Mouse (Mus musculus) kidney, adult 9 months (tissue): ENCODE results near the gene Lcn8.

Experiments used
- DNase-seq: peaks from one replicate; pipeline ENCODE4 v3.0.0; 2022

Gene Lcn8

DNA sequence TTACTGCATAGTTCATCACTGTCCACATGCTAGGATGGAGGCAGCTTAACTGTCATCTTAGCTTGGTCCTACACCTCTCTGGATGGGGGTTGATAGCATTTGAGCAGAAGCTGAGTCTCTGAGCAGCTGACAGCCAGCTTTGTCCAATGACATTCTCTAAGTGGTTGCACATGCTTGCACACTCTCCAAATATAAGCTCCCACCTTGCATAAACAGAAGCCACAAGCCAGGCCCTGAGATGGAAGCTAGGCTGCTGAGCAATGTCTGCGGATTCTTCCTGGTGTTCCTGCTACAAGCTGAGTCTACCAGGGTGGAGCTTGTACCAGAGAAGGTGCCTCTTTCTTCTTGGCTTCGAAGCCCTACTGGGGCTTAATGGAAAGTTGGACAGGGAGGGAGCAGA is at the start of gene Lcn8:
TSS of gene Lcn8 (plus strand) at position 219 of the 400 bp plus-strand sequence.
- DNase-seq = no peak

DNA sequence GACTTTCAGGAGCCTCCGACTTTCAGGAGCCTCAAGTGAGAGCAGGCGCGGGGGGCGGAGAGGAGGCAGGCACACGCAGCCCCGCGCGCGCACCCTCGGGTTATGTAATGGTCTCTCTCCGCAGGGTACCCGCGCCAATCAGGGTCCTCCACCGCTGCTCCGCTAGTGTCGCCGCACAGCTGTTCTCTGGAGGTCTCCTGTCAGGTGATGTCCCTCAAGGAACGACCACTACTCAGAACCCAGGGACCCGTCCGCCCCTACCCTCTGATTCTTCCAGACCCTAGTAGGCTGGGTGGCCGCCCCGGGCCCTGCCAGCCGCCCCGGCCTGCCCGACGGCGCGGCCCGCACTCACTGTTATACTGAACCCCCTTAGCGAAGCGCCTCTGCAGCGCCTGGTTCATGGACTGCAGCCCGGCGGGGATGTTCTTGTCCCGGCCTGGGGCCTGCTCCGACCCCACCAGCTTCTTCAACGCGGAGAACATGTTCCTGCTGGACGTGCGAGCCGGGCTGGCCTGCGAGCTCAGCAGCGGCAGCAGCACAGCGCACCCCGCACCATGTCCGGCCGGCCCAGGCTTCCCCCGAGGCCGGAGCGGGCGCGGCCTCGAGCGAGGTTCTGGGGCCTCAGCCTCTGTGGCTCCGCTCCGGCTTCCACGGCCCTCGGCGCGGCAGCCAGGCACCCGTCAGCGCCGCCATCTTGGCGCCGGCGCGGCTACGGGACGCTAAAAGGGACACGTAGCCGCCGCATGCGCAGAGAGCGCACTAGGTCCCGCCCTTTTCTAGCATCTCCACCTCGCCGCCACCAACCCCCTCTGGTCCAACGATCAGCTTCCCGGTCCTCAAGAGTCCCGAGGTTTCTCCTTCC is 44.9 kb upstream of the Lcn8 start, which contains the start of gene Rabl6:
TSS of gene Rabl6 (minus strand) at position 761 of the 862 bp plus-strand sequence.
- peak; percentile 91 for DNase-seq

DNA sequence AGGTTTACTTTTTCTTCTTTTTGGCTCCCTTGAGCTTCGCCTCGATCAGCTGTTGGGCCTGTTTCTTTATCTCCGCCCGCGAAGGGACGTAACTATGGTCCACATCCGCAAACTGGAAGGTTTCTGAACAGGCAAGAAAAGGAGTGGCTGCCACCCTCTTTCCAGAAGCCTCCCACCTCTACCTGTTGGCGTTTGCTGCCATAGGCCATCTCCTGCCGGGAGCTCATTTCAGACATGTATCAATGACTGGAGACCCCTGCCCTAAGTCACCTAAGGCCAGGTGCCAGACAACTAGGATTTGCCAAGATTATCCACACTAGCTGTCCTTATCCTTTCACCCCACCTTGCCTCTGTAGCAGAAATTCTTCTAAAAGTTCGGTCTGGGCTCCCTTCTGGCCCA is 44.2 kb upstream of the Lcn8 start:
- DNase-seq = no peak

DNA sequence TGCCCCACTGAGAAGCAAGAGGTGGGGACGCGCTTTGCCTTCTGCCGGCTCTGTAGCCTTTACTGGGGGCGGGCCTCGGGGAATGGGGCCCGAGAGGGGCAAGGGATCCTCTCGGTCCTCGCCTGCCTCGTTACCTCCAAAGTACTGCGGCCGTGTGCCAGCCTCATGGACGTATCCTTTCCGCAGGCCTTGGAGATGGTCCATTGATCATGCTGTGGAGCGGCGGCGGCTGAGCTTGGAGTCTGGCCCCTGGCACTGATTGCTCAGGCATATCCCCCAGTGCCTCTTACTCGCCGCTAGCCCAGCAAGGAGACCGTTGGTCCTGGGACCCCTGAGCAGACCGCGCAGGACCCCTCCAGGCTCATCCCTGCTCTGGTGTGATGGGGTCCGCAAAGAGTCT is 36.5 kb upstream of the Lcn8 start:
- DNase-seq = no peak

DNA sequence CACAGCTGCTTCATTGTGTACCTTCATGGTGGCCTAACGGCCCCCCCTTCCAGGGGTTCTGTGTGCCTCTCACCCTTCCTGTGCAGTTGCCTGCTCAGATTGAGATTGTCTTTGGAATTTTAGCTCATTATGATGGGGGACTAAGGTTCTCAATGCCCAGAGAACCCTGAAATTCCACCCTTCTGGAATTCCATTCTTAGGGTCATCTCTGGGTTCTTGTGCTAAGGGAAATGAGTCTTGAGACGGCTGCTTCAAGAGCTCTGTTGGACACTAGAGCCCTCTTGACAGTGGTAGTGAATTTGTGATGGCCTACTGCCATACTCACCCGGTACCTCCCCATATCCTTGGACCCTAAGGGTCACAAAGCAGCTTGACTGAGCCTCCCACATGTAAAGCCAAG is 35.3 kb upstream of the Lcn8 start, which contains the start of gene Ccdc183:
TSS of gene Ccdc183 (minus strand) at position 101 of the 400 bp plus-strand sequence.
- DNase-seq = no peak

DNA sequence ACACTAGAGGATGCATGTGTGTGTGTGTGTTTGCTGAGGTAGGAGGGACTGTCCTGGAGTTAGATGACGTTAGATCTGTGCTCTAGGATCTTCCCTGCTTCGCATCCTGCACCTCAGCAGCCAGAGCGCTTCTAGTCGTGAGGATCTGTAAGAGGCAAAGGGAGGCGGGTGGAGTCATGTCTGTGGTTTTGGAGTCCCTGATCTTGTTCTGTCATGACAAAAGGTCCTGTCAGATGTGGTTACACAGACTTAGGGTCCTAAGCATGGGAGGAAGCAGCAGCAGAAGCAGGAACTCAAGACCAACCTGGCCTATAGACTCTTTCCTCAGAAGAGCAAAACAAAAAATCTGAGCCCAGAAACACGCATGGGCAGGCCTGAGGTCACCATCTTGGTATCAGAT is 32.5 kb upstream of the Lcn8 start:
- no peak for DNase-seq

DNA sequence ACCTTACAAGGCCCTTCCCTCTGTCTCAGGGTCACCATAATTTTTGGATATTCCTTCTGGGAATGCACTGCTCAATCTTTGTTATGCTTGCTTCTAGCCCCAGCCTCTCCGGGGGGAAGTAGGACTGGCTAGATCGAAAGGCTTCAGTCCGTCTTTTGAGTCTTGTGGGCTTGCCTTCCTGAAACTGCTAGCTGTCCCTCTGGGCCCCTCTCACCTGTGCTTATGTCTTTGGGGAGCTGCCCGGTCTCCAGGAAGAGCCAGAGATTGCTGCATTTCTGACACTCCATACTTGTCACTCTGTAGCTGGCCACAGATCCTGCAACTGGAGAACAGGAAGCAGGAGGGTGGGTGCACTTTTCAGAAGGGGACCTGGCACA is 32.1 kb upstream of the Lcn8 start:
- DNase-seq = no peak

DNA sequence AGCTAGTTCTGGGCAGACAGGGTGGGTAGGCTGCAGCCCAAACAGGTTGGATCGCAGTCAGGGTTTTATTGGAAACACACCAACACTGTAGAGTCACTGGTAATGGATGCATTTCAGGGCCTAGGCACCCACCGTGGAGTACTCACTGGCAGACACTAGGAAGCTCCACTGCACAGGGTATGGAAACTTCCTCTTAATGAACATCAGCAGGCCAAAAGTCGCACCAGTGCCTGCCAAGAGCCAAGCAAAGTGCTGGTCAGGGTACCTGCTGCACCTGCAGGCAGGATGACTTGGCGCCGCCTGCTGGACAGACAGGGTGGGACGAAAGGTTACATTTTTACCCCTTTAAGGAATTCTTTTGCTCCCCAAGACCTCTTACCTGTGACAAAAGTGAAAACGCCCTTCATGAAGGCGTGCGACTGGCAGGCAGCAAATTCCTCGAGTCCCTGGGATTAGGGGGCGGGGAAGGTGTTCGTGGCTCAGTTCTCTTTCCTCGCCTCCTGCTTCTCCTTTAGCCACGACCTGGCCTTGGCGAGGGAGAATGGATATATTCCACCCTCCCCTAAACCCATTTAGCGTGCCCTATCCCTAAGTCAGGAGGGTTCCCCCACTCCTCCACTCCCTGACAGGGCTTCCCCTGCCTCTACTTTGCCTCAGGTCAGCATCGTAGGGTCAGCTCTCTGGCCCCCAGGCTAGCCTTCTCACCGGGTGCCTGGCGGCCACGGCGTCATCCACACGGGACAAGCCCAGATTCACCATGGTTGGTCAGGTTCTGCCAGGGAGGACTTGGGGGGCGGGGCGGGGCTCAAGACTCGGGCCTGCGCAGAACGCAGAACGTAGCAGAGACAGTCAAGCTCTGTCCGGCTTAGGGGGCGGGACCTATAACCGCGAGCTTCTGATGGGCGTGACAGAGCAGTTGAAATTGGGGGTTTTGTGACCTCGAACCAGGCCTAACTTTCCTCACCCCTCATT is 31.4 kb upstream of the Lcn8 start, which contains the start of gene Tmem141:
TSS of gene Tmem141 (minus strand) at position 777 of the 972 bp plus-strand sequence.
- peak; percentile 94 for DNase-seq

DNA sequence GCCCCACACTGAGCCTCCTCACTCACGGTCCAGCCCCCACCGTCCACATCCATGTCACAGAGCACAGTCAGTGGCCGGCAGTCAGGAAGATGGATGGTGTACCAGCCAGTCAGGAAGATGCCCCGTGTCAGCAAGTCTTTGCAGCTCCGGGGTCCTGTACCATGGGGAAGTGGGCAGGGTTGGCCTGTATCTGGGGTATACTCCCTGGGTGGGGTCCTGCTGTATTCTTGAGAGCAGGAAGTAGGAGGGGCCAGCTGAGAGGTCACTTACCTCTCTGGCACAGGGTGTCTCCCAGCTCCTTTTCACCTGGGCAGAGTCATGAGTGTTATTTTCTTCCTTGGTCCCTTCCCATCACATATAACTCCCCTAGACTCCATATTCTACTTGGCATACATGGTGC is 26.9 kb upstream of the Lcn8 start:
- no peak for DNase-seq

DNA sequence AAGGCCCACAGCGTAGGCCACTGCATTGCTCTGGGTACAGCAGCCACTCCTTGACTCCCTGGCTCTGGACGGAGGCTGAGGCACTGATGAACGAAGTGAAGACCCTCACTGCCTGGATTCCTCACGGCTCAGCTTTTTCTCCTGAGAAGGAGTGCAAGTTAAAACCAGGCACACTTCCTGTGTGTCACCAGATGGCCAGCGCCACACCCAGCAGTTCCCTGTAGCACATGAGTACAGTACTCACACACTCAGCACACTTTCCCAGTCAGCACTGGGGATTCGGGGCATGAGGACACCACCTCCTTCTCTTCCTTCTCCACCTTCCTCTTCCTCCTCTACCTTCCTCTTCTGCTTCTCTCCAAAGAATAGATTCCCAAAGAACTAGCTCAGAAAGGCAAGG is 25.1 kb upstream of the Lcn8 start, which contains the start of gene Fcna:
TSS of gene Fcna (minus strand) at position 220 of the 400 bp plus-strand sequence.
- no peak for DNase-seq

DNA sequence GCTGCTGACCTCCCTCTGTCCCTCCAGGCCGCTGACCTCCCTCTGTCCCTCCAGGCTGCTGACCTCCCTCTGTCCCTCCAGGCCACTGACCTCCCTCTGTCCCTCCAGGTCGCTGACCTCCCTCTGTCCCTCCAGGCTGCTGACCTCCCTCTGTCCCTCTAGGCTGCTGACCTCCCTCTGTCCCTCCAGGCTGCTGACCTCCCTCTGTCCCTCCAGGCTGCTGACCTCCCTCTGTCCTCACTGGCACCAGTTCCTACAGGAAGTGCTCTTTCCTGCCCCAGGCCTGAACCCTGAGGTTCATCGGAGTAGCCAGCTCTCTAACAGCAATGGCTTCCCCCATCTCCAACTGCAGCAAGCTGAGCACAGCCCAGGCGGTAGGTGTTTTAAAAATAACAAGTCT is 24.2 kb upstream of the Lcn8 start:
- DNase-seq = peak; percentile 53

DNA sequence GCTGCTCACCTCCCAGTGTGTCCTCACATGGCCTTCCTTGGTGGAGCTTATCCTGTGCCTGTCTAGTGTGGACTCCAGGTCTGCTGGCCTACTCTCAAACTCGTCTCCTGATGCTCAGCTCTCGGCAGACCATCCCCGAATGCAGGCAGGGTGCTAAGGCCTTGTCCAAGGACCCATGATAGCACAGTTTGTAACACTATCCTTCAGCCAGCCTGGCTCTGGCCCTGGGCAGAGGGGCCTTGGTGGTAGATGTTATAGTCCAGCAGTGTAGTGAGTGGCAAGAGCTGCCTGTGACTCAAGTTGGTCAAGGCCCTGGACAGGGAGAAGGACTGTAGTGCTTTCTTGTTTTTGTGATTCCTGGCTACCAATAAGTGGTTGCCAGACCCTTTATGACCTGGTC is 19.3 kb upstream of the Lcn8 start:
- no peak for DNase-seq

DNA sequence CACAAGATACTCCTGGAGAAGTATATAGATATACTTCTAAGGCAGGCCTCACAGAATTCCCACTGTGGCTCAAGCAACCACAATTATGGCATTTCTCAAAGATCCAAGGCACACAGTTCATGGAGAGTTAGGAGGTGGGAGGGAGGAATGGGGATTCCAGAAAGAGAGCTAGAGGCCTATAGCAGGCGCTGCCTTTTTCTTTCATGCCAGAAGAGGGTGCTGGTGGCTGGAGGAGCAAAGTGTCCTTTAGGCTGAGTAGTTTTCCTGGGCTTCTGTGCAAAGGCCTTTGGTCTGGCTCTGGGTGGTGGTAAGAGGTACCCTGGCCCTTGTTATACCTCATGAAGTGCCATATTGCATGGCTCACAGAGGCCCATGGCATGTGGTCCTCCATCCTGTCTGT is 18.9 kb upstream of the Lcn8 start:
- no peak for DNase-seq

DNA sequence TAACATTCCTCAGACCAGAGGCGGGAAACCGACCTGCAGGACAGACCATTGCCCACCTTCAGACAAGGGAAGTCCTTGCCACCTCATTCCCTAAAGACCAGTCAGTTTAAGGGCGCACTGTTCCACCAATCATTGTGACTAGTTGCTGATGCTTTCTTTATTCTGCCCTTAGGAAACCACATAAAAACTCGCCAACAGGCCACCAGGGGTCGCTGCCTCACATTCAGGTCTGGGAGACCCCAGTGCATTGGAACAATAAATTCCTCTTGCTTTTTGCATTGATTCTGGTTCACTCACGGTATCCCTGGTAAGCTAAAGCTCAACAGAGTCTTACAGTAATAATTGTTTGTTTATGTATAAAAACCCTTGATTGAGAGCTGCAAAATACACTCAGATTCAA is 13.0 kb upstream of the Lcn8 start:
- peak; percentile 31 for DNase-seq

DNA sequence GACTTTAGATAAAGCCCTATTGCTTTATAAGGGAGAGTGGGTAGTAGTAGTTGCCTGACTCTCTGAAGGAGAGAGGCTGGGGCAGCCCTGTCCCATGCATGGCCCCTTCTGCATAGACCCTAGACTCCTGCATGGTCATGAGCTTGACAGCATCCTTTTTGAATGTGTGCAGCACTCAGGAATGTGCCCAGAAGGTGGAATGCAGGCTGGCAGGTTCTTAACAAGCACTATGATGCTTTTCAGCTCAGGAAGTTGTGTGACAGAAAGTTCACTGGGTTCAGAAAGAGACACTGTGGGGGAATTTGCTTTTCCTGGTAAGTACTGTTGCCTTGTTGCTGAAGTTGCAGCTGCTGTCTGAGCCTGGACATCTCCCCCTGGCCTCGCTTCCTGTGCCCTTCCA is 1.6 kb downstream of the Lcn8 start:
- no peak for DNase-seq

DNA sequence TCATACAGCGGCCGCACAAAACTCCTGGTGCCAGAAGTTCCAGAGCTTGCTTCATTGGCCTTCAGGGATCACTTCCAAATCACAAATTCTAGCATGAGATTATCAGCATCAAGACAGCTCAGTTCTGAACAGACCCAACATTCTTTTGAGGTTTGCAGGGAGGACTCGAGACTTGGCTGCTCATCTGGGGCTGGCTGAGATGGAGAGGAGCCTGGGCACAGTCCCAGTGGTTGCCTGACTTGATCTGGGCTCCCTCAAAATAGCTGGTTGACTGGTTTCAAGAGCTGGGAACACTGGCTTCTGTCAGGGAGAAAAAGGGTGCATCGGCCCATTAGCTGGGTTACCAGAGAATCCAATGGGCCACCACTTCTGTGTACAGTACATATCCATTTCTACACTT is 3.8 kb downstream of the Lcn8 start:
- DNase-seq = no peak

DNA sequence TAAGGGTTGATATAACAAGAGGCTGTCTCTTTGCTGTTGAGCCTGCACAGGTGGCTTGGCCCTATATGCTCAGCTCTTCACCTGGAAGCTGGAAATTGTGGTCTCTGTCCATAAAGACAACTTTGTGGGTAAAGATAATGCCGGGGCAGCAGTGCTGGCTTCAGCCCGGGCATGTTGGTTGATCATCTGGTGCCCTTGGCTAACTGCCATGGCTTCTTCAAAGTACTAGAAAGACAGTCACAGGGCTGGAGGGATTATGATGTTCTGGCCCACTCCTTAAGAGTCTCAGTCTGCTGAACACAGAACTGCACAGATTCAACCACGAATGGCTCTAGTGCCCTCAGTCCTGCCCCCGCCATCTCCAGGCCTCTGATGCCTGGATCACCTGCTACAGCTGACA is 4.3 kb downstream of the Lcn8 start:
- DNase-seq = no peak

DNA sequence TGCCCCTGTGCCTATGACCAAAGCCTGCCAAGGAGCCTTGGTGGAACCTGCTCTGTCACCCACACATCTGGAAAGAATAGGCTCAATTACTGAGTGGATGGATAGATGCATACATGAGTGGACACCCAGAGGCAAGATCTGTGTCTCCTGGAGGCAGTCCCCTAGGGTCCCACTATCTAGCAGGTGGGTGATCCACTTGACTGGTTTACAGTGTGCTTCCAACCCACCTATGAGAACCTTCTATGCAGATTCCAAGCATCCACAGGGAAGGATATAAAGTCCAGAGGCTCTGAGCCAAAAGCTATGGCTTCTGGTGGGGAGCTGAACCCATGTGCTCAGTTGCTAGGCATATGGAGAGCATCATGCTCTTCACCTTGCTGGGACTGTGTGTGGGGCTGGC is 4.7 kb downstream of the Lcn8 start, which contains the start of gene Lcn5:
TSS of gene Lcn5 (plus strand) at position 301 of the 400 bp plus-strand sequence.
- no peak for DNase-seq

DNA sequence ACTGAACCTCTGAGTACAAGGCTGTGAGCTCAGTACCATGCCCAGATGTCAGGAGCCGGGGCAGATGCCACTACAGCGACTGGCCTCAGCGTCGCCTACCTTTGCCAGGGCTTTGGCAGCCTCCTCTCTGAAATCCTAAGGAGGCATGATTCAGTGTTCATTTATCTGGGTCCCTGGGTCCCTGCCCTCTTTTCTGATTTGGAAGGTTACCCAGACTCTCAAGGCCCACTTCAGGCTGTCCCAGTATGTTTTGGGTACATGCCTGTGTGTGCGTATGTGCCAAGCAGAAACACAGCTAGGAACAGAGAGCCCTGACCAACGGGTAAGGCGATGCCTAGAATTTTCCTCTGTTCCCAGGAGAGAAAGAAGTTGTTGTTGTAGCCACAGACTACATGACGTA is 7.4 kb downstream of the Lcn8 start:
- no peak for DNase-seq

DNA sequence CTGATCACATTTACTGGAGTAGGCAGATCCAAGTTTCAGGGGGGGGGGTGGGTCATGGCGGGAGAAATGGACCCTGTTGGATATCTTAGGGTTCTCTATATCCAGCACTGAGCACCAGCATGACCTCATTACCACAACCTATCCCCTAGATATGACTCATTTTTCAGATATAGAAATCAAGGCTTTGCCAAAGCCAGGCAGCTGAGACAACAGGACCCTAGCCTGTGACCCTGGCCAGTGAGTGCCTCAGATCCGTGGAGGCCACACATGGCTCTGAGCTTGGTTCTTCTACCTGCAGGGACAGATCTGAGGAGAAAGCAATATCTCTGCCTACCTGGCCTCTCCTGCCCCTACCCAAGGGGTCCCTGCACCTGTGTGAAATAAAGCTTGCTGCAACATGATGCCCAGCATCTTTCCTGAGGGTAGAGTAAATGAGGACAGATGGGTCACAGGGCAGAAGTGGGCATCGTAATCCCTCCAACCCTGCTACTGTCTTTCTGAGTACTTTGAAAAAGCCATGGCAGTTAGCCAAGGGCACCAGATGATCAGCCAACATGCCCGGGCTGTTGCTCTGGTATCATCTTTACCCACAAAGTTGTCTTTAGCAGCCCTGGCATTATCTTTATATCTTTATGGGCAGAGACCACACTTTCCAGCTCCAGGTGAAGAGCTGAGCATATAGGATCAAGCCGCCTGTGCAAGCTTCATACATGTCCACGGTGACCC is 8.5 kb downstream of the Lcn8 start:
- no peak for DNase-seq

DNA sequence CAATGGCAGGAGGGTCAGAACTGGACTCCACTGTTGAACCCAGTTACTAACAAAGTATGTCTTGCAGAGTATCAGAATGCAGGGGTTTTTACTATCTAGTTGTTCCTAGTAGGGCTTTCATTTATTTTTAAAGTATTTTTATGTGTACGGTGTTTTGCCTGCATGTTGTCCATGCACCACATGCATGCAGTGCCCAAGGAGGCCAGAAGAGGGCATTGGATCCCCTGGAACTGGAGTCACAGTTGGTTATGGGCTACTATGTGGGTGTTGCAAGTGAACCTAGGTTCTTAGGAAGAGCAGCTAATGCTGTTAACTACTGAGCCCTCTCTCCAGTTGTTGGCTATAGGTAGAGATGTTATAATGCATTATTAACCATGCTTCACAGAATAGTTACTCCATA is 10.6 kb downstream of the Lcn8 start:
- DNase-seq = peak; percentile 63

DNA sequence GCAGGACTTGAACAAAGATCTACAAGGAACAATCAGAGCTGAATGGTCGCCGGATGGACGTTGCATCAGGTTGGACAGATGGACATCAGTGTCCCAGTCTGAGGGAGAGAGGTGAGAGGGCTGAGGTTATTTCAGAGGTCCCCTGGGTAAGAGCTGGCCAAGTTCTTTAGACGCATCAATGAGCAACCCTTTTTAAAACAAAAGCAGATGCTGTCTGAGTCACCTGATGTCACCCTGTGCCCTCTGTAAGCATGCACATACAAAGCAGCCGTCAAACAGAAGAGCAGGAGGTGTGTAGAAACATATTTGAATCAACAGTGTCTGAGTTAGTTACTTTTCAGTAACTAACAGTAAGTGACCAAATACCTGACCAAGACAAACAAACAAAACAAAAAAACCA is 11.2 kb downstream of the Lcn8 start:
- no peak for DNase-seq

DNA sequence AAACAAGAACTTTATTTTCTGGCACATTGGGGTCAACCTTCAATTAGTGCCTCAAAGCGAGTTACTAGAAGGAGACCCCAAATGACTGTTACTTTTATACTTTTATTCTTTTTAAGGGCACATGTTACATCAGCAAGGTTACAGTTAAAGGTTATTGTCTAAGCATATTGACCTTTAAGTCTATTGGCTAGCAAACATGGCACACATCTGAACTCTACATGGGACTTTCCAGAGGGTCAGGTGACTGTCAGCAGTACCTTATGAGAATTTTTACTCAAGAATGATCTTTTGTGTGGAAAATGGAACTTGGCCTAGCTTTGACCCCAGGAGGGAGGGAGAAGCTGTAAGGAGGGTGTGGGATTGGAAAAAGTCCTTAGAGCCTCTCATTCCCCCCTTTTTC is 13.6 kb downstream of the Lcn8 start:
- DNase-seq = no peak
